Mouse (Mus musculus) lung, postnatal 10 days (tissue): ENCODE data around the gene Hook1.
"Not testable (repeated sequence)": the region's sequence is repeated elsewhere in the genome, so short reads cannot be mapped to it uniquely, and the experiment has no call there.

Experiments
- DNase-seq: peaks from one replicate; pipeline ENCODE4 v3.0.0; 2021

Hook1 gene

DNA sequence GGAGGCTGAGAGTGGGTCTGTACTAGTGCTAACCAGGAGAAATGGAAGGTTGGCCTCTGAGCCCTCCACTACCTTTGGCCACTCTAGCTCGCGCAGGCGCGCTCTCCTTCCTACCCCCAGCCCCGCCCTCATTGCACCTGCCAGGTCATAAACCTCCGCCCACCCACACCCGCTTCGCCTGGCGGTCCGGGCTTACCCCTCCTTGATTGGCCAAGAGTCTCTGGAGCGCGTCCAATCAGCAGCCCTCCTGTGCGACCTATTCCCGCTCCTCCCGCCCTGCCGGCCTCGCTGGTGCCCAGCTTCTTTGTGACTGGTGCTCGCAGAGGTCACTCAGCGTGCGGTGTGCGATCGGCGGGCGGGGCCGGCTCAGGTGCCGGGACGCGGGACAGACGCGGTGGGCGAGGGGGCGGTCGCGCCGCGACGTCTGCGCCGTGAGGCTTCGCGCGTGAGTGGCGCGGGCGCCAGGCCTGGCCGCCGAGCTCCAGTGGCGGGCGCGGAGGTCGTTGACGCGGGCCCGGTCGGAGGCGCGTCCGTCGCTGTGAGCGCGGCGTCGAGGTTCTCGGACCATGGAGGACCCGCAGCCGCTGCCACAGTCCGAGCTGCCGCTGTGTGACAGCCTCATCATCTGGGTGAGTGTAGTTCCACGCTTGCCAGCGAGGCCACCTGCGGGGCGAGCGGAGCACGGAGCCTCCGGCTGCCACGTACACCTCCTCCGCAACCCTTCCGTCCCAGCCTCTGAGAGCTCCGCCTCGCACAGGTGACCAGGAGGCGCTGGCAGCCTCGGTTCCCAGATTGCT, at the start of gene Hook1:
Gene Hook1 (plus strand): TSS at position 313 of the 797 bp plus-strand sequence.
- DNase-seq: peak; percentile 94

DNA sequence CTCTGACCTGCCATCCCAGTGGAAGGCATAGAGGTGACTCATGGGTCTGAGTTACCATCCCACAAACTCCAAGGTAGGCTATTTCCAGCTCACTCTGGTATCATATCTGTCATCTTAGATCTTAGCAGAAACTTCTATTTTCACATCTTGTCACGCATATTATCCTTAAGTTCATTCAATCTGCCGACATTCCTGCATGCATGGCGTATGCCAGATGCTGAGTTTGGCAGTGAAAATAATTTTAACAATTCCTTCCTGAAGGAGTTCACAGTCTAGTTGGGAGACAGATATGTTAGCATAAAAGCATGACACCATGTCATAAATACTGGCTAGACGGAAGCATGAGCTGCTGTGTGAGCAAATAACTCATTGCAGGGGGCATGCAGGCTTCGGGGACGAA, 49.3 kb upstream of the Hook1 start:
- no peak for DNase-seq

DNA sequence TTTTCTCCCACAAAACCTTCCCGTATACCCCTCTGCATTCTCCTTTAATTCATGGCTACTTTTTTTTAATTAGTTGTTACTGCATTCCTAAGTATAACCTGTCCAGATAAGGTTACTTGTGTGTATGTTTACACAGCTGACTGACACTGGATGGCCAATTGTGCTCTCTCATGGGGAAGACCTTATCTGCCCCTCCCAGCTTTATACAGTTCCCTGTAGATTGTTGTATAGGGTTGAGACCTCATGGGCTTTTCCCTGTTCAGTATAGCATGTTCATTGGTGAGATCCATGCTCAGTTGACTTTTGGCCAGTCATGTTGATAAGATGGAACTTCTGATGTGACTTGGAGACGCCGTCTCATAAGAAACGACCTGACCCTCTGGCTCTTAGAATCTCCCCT, 46.6 kb upstream of the Hook1 start:
- DNase-seq: no peak

DNA sequence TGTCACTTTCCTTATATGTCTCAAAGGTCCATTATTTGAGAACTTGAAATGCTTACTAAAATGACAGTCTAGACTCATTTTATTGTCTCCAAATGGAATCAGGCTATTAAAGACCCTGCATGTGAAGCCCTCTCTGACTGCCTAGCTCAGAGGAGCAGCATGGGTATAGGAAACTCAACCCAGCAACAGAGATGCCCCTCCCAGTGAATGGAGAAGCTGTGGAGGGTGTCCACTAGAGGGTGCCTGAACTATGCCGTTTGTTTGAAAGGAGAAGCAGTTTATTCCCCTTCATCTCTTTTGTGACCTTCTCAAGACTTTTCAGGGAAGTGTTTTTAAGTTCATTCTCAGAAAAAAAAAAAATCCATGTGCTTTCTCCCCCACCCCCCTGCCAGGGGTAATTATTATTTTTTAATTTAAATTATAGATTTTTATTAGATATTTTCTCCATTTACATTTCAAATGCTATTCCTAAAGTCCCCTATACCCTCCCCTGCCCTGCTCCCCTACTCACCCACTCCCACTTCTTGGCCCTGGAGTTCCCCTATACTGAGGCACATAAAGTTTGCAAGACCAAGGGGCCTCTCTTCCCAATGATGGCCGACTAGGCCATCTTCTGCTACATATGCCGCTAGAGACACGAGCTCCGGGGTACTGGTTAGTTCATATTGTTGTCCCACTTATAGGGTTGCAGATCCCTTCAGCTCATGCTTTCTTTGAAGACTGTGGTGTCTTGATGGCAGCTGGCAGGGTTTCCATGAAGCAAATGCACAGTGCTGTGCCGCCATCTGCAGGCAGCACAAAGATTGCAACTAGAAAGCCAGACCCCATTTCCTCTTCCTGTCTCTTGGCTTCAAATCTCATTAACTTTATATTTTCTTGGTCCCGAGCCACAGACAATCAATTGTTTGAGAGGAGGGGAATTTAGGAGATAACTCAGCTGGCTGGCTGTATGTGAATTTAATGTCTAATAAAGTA, 42.5 kb upstream of the Hook1 start:
- peak; percentile 84 for DNase-seq

DNA sequence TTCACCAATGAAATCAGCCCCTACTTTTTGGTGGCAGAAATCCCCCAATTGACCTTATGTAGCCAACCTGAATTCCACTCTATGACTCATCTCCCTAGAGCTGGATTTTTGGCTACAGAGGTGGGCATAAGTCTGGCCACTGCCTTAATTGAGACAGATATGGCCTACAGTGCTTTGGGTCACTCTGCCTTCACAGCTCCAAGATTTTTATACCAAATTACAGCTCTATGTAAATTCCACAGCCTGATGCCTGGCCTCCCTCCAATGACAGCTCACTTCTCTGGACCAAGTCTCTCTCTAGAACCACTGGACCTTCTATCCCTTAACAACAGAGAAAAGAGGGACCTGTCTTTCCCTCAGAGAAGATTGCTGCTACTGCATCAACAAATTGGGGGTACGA, 38.2 kb upstream of the Hook1 start:
- DNase-seq: no peak

DNA sequence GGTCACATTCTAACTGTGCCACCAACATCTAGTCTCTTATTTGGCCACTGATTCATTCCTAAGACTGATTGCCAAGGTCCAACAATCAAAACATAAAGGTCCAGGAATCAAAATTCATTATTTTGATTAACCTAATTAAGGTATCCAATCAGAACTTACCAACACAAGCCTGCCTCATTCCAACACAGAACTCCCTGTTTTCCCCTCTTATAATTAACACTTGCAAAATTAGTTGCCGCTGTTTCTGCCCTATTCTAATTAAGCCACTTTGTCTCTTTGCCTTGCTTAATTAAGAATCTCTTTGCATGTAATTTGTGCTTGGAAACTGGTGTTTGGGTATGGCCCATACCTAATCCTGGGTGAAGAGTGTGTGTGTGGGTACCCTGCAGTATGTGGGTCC, 37.1 kb upstream of the Hook1 start:
- no peak for DNase-seq

DNA sequence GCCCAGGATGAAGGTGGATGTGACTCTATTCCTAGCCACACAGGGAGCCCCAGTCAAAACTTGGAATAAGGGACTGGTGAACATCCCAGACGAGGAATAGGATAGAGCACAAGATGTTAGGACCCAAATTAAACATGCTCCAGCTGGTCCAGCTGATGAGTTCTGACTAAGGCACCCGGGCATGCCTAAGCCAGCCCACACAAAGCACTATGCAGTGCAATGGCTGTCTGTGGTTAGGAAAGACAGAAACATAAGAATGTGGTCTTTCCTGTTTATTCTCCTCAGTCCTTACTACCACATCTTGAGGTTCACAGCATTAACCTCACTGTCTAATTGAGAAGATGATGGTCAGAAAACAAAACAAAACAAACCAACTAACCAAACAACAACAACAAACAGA, 35.7 kb upstream of the Hook1 start:
- no peak for DNase-seq

DNA sequence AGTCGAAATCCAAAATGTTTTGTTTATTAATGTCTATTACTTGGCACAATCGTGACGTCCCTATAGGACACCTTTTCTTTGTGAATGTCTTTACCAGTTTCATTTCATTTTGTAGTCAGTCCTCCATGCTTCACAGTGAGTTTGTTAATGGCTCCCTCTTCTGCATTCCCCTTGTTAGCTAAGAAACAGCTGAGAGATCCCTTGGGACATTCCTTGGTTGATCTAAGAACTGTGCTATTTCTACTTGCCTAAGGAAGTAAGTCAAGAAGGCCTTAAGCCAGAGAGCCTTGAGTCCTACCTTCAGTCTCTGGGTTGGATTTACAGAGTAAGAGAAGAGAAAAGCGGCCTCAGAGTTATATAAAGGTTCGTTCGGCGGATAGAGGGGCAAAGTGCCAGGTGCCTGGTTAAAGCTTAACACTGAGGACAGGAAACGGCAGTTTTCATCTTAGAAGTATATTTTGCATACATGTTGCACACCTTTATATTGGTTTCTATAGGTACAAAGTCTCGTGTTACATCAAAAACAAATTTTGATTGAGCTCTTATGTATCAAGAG, 33.2 kb upstream of the Hook1 start:
- no peak for DNase-seq

DNA sequence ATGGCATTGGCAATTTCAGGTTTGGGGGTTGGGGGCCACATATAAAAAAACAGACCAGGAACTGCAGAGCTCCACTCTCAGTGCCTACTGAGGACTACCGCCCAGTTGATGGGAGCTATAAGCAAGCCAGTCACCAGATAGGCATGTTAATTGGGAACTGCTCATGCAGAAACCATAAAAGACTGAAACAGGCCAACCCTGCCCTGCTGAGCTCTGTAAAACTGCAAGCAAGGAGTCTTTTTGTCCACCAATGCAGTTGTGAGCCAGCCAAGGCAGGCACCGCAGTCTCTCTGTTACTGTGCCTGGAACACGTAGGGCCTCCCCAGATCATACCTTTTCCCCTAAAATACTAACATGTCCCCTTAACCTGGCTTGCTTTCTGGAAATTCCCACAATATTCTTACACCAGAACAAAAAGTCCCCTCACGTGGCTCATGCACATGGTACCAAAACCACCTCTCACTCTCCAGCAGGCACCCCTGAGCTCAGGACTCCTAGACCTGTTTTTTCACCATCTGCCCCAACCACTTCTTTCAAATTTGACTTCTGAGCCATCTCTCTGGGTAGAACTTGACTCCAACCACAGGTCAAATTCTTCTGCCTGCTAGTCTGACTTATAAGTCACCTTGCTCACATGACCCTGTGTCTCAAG, 32.5 kb upstream of the Hook1 start:
- DNase-seq: no peak

DNA sequence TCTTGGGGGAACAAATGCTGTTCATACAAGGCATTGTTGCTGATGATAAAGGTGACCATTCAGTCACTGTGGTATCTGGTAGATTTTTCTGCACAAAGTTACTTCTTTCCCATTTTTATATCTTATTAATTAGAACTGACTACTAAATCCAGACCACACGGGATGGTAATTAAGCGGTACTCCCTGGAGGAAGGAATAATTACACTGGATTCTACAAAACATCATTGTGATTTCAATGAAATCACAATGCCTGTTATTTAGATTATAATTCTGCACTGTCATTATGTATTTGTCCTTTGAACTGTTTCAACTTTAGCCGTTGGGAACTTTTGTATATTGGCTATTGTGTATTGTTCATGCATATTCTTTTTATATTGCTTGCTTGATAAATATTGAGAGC, 28.3 kb upstream of the Hook1 start:
- DNase-seq: no peak

DNA sequence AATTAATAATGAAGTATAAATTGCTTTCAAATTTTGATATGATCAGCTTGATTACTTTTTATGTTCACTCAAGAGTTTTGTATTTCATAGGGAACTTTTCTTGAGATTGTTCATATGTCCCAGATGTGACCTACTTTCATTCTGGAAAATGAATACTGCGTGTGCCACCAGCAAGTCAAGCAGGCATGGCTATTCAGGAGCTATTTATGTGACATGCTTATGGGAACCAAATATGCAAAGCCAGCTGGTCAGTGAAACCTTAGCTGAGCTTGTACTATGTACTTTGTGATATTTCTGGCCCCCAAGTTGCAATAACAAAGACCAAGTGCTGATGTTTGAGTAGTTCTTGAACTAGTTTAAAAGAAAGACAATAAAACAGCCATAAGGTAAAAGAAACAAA, 19.1 kb upstream of the Hook1 start:
- no peak for DNase-seq

DNA sequence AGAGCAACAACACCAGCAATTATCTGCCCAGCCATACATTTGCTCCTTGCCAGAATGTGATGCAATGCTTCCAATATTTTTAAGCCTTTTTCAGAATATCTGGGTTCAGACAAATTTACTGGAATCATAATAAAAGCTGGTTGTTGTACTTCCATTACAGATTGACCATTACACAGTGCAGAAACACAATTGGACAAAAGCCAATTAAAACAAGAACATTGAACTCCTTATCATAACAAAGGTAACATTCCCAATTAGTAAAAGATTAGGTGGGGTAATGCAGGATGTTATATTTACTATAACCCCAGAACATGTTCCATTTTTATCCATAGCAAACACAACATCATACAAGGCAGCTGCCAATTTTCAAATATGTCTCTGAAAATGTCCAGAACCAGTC, 13.7 kb upstream of the Hook1 start:
- no peak for DNase-seq

DNA sequence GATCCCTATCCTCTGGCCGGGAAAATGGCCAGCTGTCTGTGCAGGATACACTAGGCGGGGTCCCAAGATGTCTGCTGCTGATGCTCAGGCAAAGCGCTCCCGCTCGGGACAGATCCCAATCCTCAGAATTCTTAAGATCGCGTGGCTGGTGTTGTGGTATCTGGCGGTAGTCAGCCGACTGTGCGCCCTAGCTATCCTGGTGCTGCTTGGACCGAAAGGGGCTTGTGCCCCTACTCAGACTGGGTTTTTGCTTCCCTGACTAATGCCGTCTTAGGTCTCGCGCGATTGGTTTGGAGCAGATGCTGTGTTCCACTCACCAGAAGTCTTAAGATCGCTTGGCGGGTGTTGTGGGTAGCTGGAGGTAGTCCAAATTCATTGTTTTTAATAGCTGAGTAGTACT, 15.2 kb downstream of the Hook1 start:
- not testable (repeated sequence) for DNase-seq

DNA sequence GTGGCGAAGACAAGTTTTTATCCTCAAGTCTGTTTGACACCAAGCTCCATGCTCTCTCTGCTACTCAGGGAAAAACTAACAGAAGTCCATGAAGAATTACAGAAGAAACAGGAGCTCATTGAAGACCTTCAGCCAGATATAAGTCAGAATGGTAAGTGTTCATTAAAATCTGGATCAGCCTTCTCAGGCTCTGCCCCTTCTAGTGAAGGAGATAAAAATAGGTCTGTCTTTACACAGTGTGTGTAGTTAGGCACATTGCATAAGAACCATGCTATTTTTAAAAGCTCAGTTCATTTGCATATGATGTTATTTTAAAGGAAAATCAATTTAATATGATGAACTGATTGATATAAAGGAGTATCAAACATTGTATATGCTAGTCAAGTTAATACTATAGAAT, 49.8 kb downstream of the Hook1 start:
- no peak for DNase-seq

DNA sequence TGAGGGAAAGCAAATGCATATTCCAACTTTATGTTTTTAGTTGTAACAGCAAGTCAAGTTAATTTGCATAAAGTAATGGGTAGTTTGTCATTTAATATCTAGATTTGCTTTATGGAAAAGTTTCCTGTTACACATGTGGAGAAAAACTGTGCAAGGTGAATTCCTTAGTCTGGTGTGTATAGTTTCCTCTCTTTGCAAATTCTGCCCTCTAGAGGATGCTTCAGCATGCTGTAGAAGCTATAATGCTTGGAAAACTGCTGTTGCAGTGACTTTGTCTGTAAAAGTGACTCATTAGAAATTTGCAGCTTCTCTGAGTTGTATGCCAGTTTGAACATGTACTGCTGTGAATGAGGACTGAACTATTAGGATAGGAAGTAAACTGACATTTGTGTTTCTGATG, 55.8 kb downstream of the Hook1 start:
- no peak for DNase-seq

DNA sequence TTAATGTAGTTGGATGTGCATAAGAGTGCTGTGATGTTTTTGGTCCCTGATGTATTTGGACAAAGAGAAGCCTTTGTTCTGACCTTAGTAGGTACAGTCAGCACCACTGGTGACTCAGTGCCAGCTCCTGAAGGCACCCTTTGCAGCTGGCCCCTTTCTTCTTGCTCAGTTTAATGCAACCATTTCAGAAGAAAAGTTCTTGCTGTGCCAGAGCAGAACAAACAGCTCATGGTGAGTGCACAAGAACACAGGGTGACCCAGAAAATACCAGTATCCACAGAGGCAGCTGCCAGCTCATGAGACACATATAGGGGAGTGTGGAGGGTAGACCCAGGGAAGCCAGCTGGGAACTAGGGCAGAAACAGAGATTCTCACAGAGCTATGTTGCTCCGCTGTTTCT, 61.4 kb downstream of the Hook1 start:
- DNase-seq: no peak

DNA sequence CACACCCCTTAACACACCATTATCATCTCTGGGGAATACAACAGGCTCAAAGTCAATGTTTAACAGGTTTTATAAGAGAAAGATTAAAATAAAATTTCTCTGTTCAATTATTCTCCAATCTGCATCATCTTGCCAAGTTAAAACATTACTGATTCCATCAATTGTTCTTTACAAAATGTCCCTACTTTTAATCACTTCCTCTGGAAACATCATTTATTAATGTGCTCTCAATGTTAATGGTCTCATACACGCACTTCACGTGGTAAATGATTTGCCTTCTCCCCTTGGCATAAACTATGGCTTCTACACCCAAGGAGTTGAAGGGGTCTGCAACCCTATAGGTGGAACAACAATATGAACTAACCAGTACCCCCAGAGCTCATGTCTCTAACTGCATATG, 93.1 kb downstream of the Hook1 start:
- no peak for DNase-seq

DNA sequence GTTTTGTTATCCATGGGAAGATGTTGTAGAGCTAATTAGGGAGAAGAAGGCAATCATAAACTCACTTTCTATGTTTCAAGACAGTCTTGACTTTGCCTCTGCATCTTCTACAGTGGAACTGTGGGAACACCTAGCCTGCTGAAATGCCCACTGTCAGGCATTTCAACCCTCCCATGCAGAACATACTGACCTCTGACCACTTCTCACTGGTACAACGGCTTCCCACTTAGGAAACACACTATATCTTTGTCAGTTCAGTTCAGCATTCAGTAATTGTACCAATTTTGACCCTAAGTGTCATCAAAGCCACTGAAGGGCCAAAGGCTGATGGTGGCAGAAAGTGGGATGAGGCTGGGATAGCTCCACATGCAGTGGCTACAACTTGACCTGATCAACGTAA, 95.0 kb downstream of the Hook1 start:
- DNase-seq: no peak
